Mouse (Mus musculus): Measurements from ENCODE around the gene Gm26602.
"Not testable (repeated sequence)": the region's sequence is repeated elsewhere in the genome, so short reads cannot be mapped to it uniquely, and the experiment has no call there.

Gm26602 gene

GRCm38 (mm10) chr10:79934272-79934721 is 23.6 kb downstream of the Gm26602 start:
- DNase-seq: no peak

GRCm38 (mm10) chr10:79934794-79935569 is 24.3 kb downstream of the Gm26602 start:
- DNase-seq: no peak

GRCm38 (mm10) chr10:79936284-79936910 is 25.7 kb downstream of the Gm26602 start:
- no peak for DNase-seq

- DNase-seq: peak; percentile 83
Observed at GRCm38 (mm10) chr10:79936911-79937441, 26.3 kb downstream of the Gm26602 start.

- no peak for DNase-seq
Observed at GRCm38 (mm10) chr10:79937775-79938526, 27.3 kb downstream of the Gm26602 start.

GRCm38 (mm10) chr10:79940749-79941148 is 30.1 kb downstream of the Gm26602 start:
- DNase-seq: no peak

- no peak for DNase-seq
Observed at GRCm38 (mm10) chr10:79942988-79943387, 32.3 kb downstream of the Gm26602 start.

GRCm38 (mm10) chr10:79943471-79943901 is 32.8 kb downstream of the Gm26602 start:
- DNase-seq: no peak

- peak; percentile 96 for DNase-seq
Observed at GRCm38 (mm10) chr10:79945507-79946234, 35.0 kb downstream of the Gm26602 start.

GRCm38 (mm10) chr10:79946752-79947322 is 36.2 kb downstream of the Gm26602 start:
- peak; percentile 68 for DNase-seq

GRCm38 (mm10) chr10:79947502-79947901 is 36.8 kb downstream of the Gm26602 start:
- no peak for DNase-seq

- DNase-seq: no peak
Observed at GRCm38 (mm10) chr10:79949873-79950272, 39.2 kb downstream of the Gm26602 start.

- no peak for DNase-seq
Observed at GRCm38 (mm10) chr10:79950661-79951060, 40.0 kb downstream of the Gm26602 start.

GRCm38 (mm10) chr10:79953946-79954345 is 43.3 kb downstream of the Gm26602 start:
- DNase-seq: no peak

- DNase-seq: no peak
Observed at GRCm38 (mm10) chr10:79955691-79956090, 45.0 kb downstream of the Gm26602 start.

GRCm38 (mm10) chr10:79956643-79957154 is 46.0 kb downstream of the Gm26602 start:
- DNase-seq: no peak

- DNase-seq: peak; percentile 89
Observed at GRCm38 (mm10) chr10:79958140-79958816, 47.6 kb downstream of the Gm26602 start.

GRCm38 (mm10) chr10:79959412-79959811 is 48.8 kb downstream of the Gm26602 start:
- DNase-seq: not testable (repeated sequence)

GRCm38 (mm10) chr10:79959847-79960601 is 49.4 kb downstream of the Gm26602 start, which contains the start of gene Wdr18:
Gene Wdr18 (plus strand): TSS chr10:79960152.
- peak; percentile 100 for DNase-seq

All from retina, postnatal 1 day (tissue).